24 mouse cellular contexts compared by ENCODE assay signal in the genomic region with DNA sequence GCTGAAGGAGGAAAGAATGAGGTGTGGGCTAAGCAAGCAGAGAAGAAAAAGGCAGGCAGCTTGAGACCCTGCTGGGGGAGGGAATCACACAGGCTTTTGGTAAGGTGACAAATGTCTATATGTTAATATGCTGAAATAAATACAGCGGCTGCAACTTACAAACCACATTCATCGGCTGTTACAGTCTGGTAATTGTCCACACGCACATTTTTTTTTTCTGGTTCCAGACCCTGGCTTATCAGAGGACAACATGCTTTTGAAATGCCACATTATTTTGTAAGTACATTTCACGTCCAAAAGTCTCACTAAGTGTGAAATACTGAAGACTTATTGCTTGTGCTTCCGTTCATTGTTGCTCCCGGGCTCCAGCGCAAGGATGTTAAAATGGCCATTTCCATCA.
DNase-seq lines count a peak whose midpoint lies in the region; ATAC-seq and TF ChIP-seq lines count a peak whose summit lies in the region.
"Had no signal": no experiment of that assay in that cellular context is flagged by ENCODE, and none has a peak within 500 bp of the region (broad histone marks: within the 10 kb centered on the region; RNA-seq: fewer than 3 reads in every experiment).

No protein-coding gene starts in this region.

- ATAC-seq in lung, embryonic 14.5 days (ENCODE audit: insufficient read depth): no peak
- ATAC-seq in lung, embryonic 16.5 days (ENCODE audit: low read depth): peak; percentile 68
- ATAC-seq: activated CD4-positive, CD25-positive, alpha-beta regulatory T cell, adult 4 months; CD4-positive, CD25-positive, alpha-beta regulatory T cell, adult 4 months; forebrain, embryonic 13.5 days; forebrain, embryonic 15.5 days; Patski had no signal

- H3K9ac ChIP-seq in lung, embryonic 14.5 days: no peak overlapping the region
- H3K9ac ChIP-seq in lung, embryonic 16.5 days (ENCODE audit: low read length): no peak overlapping the region
- H3K9ac ChIP-seq: embryonic facial prominence, embryonic 12.5 days; forebrain, embryonic 13.5 days; forebrain, embryonic 15.5 days had no signal

- no peak overlapping the region for H3K4me3 ChIP-seq in lung, embryonic 14.5 days (ENCODE audit: low read depth, low read length)
- H3K4me3 ChIP-seq in lung, embryonic 16.5 days (ENCODE audit: low read length): no peak overlapping the region
- no peak overlapping the region for H3K4me3 ChIP-seq in lung, adult 2 months (replicated peaks; ENCODE audit: extremely low read depth, low read depth, low read length)
- H3K4me3 ChIP-seq: embryonic facial prominence, embryonic 10.5 days; embryonic facial prominence, embryonic 12.5 days; forebrain, embryonic 13.5 days; forebrain, embryonic 15.5 days had no signal

- H3K27me3 ChIP-seq in lung, embryonic 14.5 days (ENCODE audit: insufficient read depth, low read length): no peaks in the 10 kb centered on the region
- no peaks in the 10 kb centered on the region for H3K27me3 ChIP-seq in lung, embryonic 16.5 days (ENCODE audit: control insufficient read depth, insufficient read depth, low read depth, low read length)
- H3K27me3 ChIP-seq: CH12.LX; embryonic facial prominence, embryonic 12.5 days; forebrain, embryonic 13.5 days; forebrain, embryonic 15.5 days had no signal

- no peak for TF ChIP-seq CTCF in lung, embryonic 14.5 days (IDR thresholded peaks at IDR 0.05; ENCODE audit: low read depth)
- no peak for TF ChIP-seq CTCF in lung, adult 2 months (IDR thresholded peaks at IDR 0.05; ENCODE audit: insufficient read depth, low read length)

- TF ChIP-seq POLR2A in lung, adult 2 months (IDR thresholded peaks at IDR 0.05; ENCODE audit: borderline replicate concordance, extremely low read depth, low read depth, low read length): no peak

- no peaks in the 10 kb centered on the region for H3K36me3 ChIP-seq in lung, embryonic 14.5 days (ENCODE audit: insufficient read depth)
- H3K36me3 ChIP-seq in lung, embryonic 16.5 days (ENCODE audit: control insufficient read depth, insufficient read depth, low read length): no peaks in the 10 kb centered on the region
- H3K36me3 ChIP-seq: embryonic facial prominence, embryonic 10.5 days; embryonic facial prominence, embryonic 12.5 days; forebrain, embryonic 15.5 days; G1E had no signal

- peak; percentile 69 for DNase-seq in lung, embryonic 14.5 days
- DNase-seq in lung, postnatal 36 days: no peak
- no peak for DNase-seq in lung, adult 2 months
- DNase-seq in lung, postnatal 10 days: peak; percentile 4
- no peak for DNase-seq in lung, adult 18-20 months
- DNase-seq: adrenal gland, adult 8-10 months; adrenal gland, postnatal 14 days; adrenal gland, postnatal 36 days; B cell, adult 2 months; cerebellum, adult 11-12 months; cerebellum, adult 2 months; cerebellum, adult 9-10 months; cerebellum, postnatal 10 days; cerebellum, postnatal 25 days had no signal

- H3K27ac ChIP-seq in lung, embryonic 14.5 days (ENCODE audit: low read depth): no peak overlapping the region
- no peak overlapping the region for H3K27ac ChIP-seq in lung, embryonic 16.5 days (ENCODE audit: low read length)
- H3K27ac ChIP-seq: embryonic facial prominence, embryonic 10.5 days; embryonic facial prominence, embryonic 12.5 days; forebrain, embryonic 13.5 days; forebrain, embryonic 15.5 days had no signal

- no peaks in the 10 kb centered on the region for H3K4me1 ChIP-seq in lung, embryonic 14.5 days (ENCODE audit: insufficient read depth)
- 0 out of 2 replicates have a peak, but pooled peaks cover 2% of the 10 kb centered on the region for H3K4me1 ChIP-seq in lung, embryonic 16.5 days (replicated peaks; ENCODE audit: control insufficient read depth, insufficient read depth, low read length)
- no peaks in the 10 kb centered on the region for H3K4me1 ChIP-seq in lung, adult 2 months (ENCODE audit: control insufficient read depth, insufficient read depth, low read length)
- H3K4me1 ChIP-seq: embryonic facial prominence, embryonic 12.5 days had no signal

- no peak overlapping the region for H3K4me2 ChIP-seq in lung, embryonic 14.5 days
- H3K4me2 ChIP-seq in lung, embryonic 16.5 days (ENCODE audit: low read depth, low read length): no peak overlapping the region
- H3K4me2 ChIP-seq: embryonic facial prominence, embryonic 12.5 days; forebrain, embryonic 13.5 days; forebrain, embryonic 15.5 days had no signal

- 34% methylated on average over 7 of the region's 7 CpGs for WGBS in lung, embryonic 14.5 days
- WGBS in lung, embryonic 16.5 days: 33% methylated on average over 7 of the region's 7 CpGs
- WGBS in lung, adult 2 months: 42% methylated on average over 7 of the region's 7 CpGs

- H3K9me3 ChIP-seq in lung, embryonic 14.5 days (ENCODE audit: low read depth, low read length): no peaks in the 10 kb centered on the region
- H3K9me3 ChIP-seq in lung, embryonic 16.5 days (ENCODE audit: control insufficient read depth, low read length): no peaks in the 10 kb centered on the region
- H3K9me3 ChIP-seq: embryonic facial prominence, embryonic 10.5 days; embryonic facial prominence, embryonic 12.5 days; forebrain, embryonic 13.5 days; forebrain, embryonic 15.5 days had no signal

Comparison
In these comparisons a context has a peak if more than half of its experiments do, and no peak if none do; other contexts are left out.
1. DNase-seq: peak in lung, embryonic 14.5 days (single experiment) and lung, postnatal 10 days (single experiment); none in lung, postnatal 36 days (single experiment), lung, adult 2 months (single experiment) and lung, adult 18-20 months (0 of 2).